Mouse (Mus musculus) limb, embryonic 14.5 days (tissue): ENCODE measurements around the gene Tsc22d4. TPM values are rescaled to one million over a fixed set of nuclear protein-coding genes. Genes with fewer than 3 reads are reported as not detected.

Experiments
- ATAC-seq: fragments of 200-750 bp; cut with Nextera tagmentation; 2 replicates; pipeline ENCODE4 v1.8.0; 2017; ENCODE audit warnings: low read depth, moderate number of reproducible peaks, moderate TSS enrichment; ENCODE audit not compliant: low FRiP score
- DNase-seq: peaks from one replicate; pipeline ENCODE4 v3.0.0-alpha.2; 2015; ENCODE audit warnings: low spot score
- H3K27ac ChIP-seq: fragments of 300-500 bp; sonication (generic); replicated peaks from 2 replicates; pipeline ENCODE4 v1.5.1; 2014; ENCODE audit warnings: low read depth, mild to moderate bottlenecking, low read length, moderate library complexity, mixed read lengths
- H3K27me3 ChIP-seq: fragments of 300-500 bp; sonication (generic); 2 replicates; pipeline ENCODE4 v1.6.1; 2014; ENCODE audit warnings: low read length, mixed read lengths; ENCODE audit not compliant: control insufficient read depth, insufficient read depth
- H3K36me3 ChIP-seq: fragments of 300-500 bp; sonication (generic); 2 replicates; pipeline ENCODE4 v1.6.1; 2014; ENCODE audit warnings: mild to moderate bottlenecking, low read length, moderate library complexity, mixed read lengths; ENCODE audit not compliant: control insufficient read depth, insufficient read depth
- H3K4me1 ChIP-seq: fragments of 300-500 bp; sonication (generic); 2 replicates; pipeline ENCODE4 v1.6.1; 2014; ENCODE audit warnings: antibody characterized with exemption, low read length, mixed read lengths; ENCODE audit not compliant: control insufficient read depth, insufficient read depth
- H3K4me2 ChIP-seq: fragments of 300-500 bp; sonication (generic); replicated peaks from 2 replicates; pipeline ENCODE4 v1.6.1; 2014; ENCODE audit warnings: low read depth, mild to moderate bottlenecking, low read length, moderate library complexity; ENCODE audit not compliant: severe bottlenecking
- H3K4me3 ChIP-seq: fragments of 300-500 bp; sonication (generic); replicated peaks from 2 replicates; pipeline ENCODE4 v1.5.1; 2014; ENCODE audit warnings: low read length
- H3K9ac ChIP-seq: fragments of 300-500 bp; sonication (generic); 2 replicates; pipeline ENCODE4 v1.6.1; 2014; ENCODE audit warnings: mild to moderate bottlenecking, low read depth, low read length, moderate library complexity; ENCODE audit not compliant: severe bottlenecking
- H3K9me3 ChIP-seq: fragments of 300-500 bp; sonication (generic); 2 replicates; pipeline ENCODE4 v1.6.1; 2016; ENCODE audit warnings: low read length; ENCODE audit not compliant: control insufficient read depth
- POLR2A ChIP-seq: fragments of 200-500 bp; IDR thresholded peaks from 2 replicates; pipeline ENCODE4 v1.8.0; 2012; ENCODE audit warnings: inconsistent platforms, mild to moderate bottlenecking, moderate library complexity, borderline replicate concordance; ENCODE audit not compliant: insufficient read depth, insufficient read length; ENCODE audit errors: extremely low read depth
- WGBS: fragments of 180-500 bp; shearing (Covaris S2); extraction: QIAGEN DNeasy Blood & Tissue Kit; methylation state at CpG from one replicate; pipeline ENCODE4 v1.1.7; 2014; 5-methylcytosine and 5-hydroxymethylcytosine counted together
- polyA plus RNA-seq, 2 experiments: library from polyadenylated mRNA; depleted of rRNA in 1 of 2; stranded (reverse) in 1 of 2; unstranded in 1 of 2; fragments of >200 nt; fragmentation: Nextera tagmentation in 1 of 2; extraction: Ambion mirVana in 1 of 2; gene quantifications; 2 replicates each; pipeline versions ENCODE4 v1.2.1 to v1.2.3; 2012 to 2014

Tsc22d4 gene
- polyA plus RNA-seq, 2 experiments = 89.1 to 151 TPM

GRCm38 (mm10) chr5:137753111-137753832 is 7.7 kb downstream of the Tsc22d4 start:
- DNase-seq = no peak
- peaks cover 68% of the 10 kb centered on the region for H3K36me3 ChIP-seq
- no peak for TF ChIP-seq POLR2A
- no peak for ATAC-seq
- H3K4me3 ChIP-seq = no peak overlapping the region
- 74% methylated on average over 13 of the region's 13 CpGs for WGBS
- H3K4me2 ChIP-seq = no peak overlapping the region
- H3K27ac ChIP-seq = no peak overlapping the region
- H3K4me1 ChIP-seq = peaks cover 12% of the 10 kb centered on the region
- no peak overlapping the region for H3K9ac ChIP-seq
- no peaks in the 10 kb centered on the region for H3K27me3 ChIP-seq
- H3K9me3 ChIP-seq = no peaks in the 10 kb centered on the region

GRCm38 (mm10) chr5:137755425-137755824 is 9.9 kb downstream of the Tsc22d4 start:
- H3K4me3 ChIP-seq = no peak overlapping the region
- DNase-seq (no peak), ATAC-seq (no peak)
- no peak overlapping the region for H3K27ac ChIP-seq
- TF ChIP-seq POLR2A = no peak
- peaks cover 84% of the 10 kb centered on the region for H3K36me3 ChIP-seq
- H3K9me3 ChIP-seq = no peaks in the 10 kb centered on the region
- 84% methylated on average over 5 of the region's 5 CpGs for WGBS
- no peak overlapping the region for H3K9ac ChIP-seq
- H3K27me3 ChIP-seq = no peaks in the 10 kb centered on the region
- no peaks in the 10 kb centered on the region for H3K4me1 ChIP-seq
- H3K4me2 ChIP-seq = no peak overlapping the region

DNA sequence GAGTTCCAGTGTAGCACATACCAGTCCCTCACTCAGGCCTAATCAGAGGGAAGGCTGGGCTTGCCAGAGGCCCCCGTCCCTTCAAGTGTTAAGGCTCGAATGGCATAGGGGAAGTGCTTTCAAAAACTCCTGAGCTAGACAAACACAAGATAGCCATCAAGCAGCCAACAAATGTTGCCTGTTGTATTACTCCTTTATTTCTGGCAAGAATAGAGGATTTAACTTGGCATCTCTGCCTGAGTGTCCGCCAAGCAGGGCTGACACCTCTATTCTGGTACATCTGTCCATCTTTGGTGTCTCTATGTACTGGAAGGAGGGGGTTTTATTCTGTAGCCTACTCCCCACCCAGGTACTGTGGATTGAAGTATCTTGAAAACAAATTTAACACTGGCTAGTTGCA is 10.6 kb downstream of the Tsc22d4 start:
- Histone ChIP-seq H3K9ac (no peak overlapping the region), H3K4me3 (no peak overlapping the region), H3K36me3 (peaks cover 77% of the 10 kb centered on the region), H3K9me3 (no peaks in the 10 kb centered on the region), H3K27me3 (no peaks in the 10 kb centered on the region), H3K4me2 (no peak overlapping the region), H3K4me1 (no peaks in the 10 kb centered on the region), H3K27ac (no peak overlapping the region)
- ATAC-seq = no peak
- 75% methylated on average over 3 of the region's 3 CpGs for WGBS
- TF ChIP-seq POLR2A = no peak
- DNase-seq = no peak

DNA sequence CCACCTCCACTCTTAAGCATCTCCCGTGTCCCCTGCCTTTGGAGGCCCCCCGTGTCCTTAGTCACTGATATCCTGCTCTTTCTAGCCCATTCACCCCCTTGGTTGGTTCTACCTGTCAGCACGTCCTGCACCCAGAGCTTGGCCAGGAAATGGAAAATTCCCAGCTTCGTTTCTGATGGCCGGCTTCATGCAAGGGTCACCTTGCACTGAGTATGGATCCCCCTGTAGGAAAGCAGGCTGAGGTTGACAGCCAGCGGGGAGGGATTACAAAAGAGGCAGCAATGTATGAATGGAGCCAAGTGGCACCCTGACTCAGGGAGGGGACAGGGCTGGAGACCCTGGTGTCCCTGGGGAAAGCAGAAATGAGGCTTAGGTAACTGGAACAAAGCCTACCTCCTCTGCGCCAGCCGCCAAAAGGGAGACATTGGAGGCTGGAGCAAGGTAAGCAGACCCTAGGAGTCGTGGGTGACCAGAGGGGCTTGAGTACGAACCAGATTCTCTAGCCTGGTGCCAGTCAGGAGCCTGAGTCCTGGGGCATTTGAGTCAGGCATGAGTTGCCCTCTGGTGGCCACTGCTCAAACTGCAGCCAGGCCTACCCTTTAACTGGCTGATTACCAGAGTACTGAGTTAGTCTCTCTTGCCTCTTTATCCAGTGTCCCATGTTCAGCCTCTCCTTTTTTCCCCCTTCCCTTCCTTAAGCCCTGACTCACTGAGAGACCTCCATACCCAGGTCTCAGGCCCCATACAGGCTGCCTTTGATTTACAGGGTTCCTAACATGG is 11.5 kb downstream of the Tsc22d4 start:
- H3K4me3 ChIP-seq = no peak overlapping the region
- ATAC-seq (peak; percentile 46), DNase-seq (peak; percentile 87)
- peaks cover 68% of the 10 kb centered on the region for H3K36me3 ChIP-seq
- no peaks in the 10 kb centered on the region for H3K4me1 ChIP-seq
- WGBS = 48% methylated on average over 10 of the region's 10 CpGs
- no peak overlapping the region for H3K27ac ChIP-seq
- TF ChIP-seq POLR2A = no peak
- H3K4me2 ChIP-seq = no peak overlapping the region
- H3K9me3 ChIP-seq = no peaks in the 10 kb centered on the region
- H3K9ac ChIP-seq = no peak overlapping the region
- no peaks in the 10 kb centered on the region for H3K27me3 ChIP-seq

GRCm38 (mm10) chr5:137757887-137758286 is 12.4 kb downstream of the Tsc22d4 start:
- peaks cover 60% of the 10 kb centered on the region for H3K36me3 ChIP-seq

More at GRCm38 (mm10) chr5:137757887-137758286, 12.4 kb downstream of the Tsc22d4 start:
- H3K4me2 ChIP-seq = no peak overlapping the region
- no peaks in the 10 kb centered on the region for H3K27me3 ChIP-seq
- TF ChIP-seq POLR2A = no peak
- no peaks in the 10 kb centered on the region for H3K9me3 ChIP-seq
- no peak overlapping the region for H3K9ac ChIP-seq
- 81% methylated on average over 6 of the region's 6 CpGs for WGBS
- no peaks in the 10 kb centered on the region for H3K4me1 ChIP-seq
- no peak overlapping the region for H3K27ac ChIP-seq
- no peak for DNase-seq
- no peak overlapping the region for H3K4me3 ChIP-seq
- ATAC-seq = no peak
